Mouse (Mus musculus) adrenal gland, adult 18-20 months (tissue): ENCODE measurements around the gene Mthfs. TPM values are rescaled to one million over a fixed set of nuclear protein-coding genes. Genes with fewer than 3 reads are reported as not detected.
"Not testable (repeated sequence)": the region's sequence is repeated elsewhere in the genome, so short reads cannot be mapped to it uniquely, and the experiment has no call there.

Experiments
- DNase-seq, 2 experiments: peaks; one replicate each; pipeline ENCODE4 v3.0.0; 2021 to 2022; ENCODE audit warnings: low spot score in 2 of 2
- long read RNA-seq, 2 experiments: library from polyadenylated mRNA; stranded (forward); transcript quantifications; one replicate each; pipeline ENCODE4 v2.0.0; 2021
- total RNA-seq, 2 experiments: library from RNA; stranded (reverse); gene quantifications; 1 replicate in 1 of 2; 2 replicates in 1 of 2; pipeline ENCODE4 v1.2.3; 2021

The Mthfs gene
- total RNA-seq: 10 to 100 TPM; 28.8 to 29.8 TPM
- long read RNA-seq, experiment 1, partial matches to known transcripts: 0 of 6 reads
- long read RNA-seq, experiment 1, other reads (novel, unspliced or antisense): 2 of 6 reads
- long read RNA-seq, experiment 2, transcript Mthfs-201 (3 exons, 816 nt): major isoform, 18 of 28 reads
- long read RNA-seq, experiment 2, partial matches to known transcripts: 0 of 28 reads
- long read RNA-seq, experiment 2, other reads (novel, unspliced or antisense): 9 of 28 reads

DNA sequence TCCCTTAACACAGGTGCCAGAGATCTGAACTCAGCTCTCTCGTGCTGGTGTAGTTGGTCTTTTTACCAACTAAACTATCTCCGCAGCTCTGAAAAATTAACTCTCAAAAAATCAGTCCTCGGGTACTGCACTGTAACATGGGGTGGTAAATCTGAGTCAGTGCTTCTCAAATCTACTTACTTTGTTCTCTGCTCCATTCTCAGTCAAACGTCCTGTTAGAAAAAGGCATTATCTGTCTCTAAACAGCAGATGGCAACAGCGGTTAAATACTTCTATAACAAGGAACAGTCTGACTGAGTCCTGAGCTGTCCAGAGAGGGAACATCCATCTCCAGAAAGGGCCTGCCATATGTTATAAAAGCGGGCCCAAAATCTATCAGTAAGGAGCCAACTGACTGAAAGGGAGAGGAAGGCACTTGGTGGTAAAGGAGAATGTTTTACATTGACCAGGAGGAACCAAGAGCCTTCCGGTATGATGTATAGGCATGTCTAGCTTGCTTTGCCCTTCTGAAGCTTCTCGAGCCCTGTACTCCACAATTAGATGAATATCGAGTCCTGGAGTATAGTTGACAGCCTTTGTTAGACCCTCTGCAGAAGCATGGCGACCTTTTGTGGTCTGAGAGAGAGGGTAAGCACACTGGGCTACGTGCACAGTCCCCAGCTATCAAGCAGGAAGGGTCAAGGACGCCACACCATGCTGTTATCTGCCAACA is at the start of gene Mthfs:
Gene Mthfs (plus strand): TSS at position 324 of the 712 bp plus-strand sequence.
- not testable (repeated sequence) for DNase-seq

DNA sequence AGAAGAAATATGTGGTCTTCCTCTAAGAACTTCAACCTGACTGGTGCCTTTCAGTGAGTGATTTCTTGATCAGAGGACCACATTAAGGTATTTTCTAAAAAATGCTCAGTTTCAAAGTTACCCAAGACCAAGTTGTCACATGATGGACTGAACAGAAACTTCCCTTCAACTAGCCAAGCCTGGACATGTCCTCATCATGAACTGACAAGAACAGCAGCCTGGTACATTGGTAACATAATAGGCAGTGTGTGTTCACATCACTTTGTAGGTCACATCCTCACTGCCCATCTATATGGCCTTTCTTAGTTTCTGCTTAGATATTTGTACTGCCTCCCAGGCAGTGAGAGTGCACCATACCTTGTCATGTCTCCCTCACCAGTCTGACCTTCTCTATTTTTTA is 37.9 kb upstream of the Mthfs start:
- DNase-seq: not testable (repeated sequence)

DNA sequence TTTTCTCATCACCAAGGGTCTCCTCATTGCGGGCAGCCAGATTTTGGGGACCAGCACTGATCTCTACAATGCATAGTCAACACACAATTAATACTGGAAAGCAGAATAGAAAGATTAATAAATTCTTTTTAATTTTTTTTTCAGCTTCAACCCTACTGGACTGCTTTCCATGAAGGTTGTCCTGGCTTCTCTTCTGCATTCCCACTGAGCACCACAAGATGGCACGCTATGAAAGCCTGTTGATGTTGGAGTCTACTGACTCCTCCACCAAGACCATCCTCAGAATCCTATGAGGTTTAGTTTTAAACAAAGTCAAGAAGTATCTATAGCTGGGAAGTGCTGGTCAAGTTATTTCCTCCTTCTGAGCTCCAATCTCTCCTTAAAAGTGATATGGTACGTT is 31.6 kb upstream of the Mthfs start:
- DNase-seq: peak; percentile 69 to 79

DNA sequence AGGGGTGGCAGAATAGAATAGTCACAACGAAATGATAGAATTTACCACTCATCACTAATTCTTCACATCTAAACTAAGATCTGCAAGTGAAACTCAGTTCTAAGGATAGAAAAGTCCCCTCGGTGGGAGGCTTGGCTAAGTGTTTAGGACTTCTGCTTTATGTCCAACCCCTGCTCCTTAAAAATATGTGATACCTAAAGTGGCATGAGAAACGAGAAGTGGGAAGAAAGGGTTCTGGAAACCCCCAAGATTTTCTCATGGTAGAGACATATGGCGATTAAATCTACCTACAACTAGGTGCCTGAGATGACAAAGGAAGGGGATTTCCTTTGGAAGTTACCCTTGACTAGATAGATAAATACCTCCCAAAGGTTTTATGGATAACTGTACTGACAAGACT is 31.0 kb upstream of the Mthfs start:
- DNase-seq: not testable (repeated sequence)

DNA sequence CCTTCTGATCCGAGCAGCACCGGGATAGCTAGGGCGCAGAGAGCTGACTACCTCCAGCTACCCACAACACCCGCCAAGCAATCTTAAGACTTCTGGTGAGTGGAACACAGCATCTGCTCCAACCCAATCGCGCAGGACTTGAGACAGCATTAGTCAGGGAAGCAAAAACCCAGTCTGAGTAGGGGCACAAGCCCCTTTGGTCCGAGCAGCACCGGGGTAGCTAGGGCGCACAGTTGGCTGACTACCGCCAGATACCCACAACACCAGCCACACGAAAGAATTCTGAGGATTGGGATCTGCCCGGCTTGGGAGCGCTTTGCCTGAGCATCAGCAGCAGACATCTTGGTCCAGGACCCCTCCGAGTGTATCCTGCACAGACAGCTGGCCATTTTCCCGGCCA is 23.5 kb upstream of the Mthfs start:
- not testable (repeated sequence) for DNase-seq

DNA sequence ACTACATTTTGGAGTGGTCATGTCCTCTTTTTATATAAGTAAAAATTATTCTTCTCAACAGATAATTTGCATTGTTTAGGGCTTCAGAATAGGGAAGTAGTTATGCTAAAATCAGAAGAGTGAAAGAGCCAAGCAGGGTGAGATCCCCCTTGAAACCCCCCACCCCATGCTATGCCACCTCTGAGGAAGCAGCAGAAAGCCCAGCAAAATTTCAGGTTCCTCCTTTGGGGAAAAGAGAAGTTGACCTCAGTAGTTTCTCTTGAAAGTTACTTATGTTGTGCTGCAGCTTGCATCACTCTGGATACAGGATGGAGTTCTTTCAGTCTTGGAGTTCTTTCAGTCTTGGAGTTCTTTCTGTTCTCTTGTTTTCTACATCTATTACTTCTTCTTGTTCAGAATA is 15.0 kb upstream of the Mthfs start:
- DNase-seq: not testable (repeated sequence)

DNA sequence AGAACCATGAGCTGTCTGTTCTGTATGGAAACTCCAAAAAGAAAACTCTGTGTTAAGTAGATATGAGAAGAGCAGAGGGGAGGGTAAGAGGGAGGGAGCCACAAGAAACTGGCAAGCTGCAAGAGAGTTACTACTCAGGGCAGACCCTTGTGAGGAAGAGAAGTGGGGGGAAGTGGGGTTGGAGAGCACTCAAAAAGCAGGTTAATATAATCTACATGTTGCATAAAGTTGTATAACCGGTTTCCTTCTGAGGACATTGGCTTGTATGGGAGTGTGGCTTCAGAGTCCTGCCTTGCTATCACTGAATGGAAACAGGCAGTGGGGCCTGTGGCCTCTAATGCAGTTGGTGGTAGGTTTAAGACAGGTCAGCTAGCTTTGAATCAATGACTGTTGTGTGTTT is 13.0 kb upstream of the Mthfs start:
- not testable (repeated sequence) for DNase-seq

DNA sequence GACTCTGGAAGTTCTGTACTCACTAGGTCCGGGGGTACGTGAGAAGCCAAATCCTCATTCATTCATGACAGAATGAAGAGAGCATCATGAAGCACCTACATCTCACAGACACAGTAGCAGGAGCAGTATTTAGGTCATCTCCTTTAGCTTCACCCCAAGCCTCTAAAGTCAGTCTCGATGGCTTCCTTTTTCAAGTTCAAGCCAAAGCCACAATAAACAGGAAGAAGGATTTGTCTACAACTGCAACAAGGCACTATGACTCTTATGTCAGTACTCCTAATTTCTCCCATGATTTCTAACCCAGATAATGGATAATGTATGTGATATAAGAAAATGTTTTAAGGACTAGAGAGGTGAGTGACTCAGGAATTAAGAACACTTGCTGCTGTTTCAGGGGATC is 12.1 kb upstream of the Mthfs start:
- DNase-seq: not testable (repeated sequence)

DNA sequence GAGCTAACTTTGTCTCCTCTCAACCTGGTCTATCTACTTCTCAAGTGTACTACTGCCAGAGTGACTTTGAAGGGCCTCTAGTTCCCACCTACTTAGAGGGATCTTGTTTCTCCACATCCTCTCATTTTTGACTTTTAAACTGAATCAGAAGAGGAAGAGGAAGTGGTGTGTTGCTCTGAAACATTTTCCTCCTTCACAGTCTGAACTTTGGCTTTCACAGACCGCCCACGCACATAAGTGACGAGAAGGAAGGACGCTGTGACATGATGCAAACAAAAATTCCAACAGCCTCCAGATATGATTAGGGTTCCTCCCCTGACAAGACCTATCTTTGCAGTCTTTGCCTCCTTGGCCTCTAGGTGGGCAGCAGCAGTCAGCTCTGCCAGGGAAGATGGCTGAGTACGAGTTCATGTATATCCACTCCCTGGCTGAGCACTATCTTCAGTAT is 11.5 kb upstream of the Mthfs start, which contains the start of the genes Bcl2a1b and Gm29094:
Gene Bcl2a1b (plus strand): TSS at position 241 of the 448 bp plus-strand sequence.
Gene Gm29094 (plus strand): TSS at position 411 of the 448 bp plus-strand sequence.
- not testable (repeated sequence) for DNase-seq

DNA sequence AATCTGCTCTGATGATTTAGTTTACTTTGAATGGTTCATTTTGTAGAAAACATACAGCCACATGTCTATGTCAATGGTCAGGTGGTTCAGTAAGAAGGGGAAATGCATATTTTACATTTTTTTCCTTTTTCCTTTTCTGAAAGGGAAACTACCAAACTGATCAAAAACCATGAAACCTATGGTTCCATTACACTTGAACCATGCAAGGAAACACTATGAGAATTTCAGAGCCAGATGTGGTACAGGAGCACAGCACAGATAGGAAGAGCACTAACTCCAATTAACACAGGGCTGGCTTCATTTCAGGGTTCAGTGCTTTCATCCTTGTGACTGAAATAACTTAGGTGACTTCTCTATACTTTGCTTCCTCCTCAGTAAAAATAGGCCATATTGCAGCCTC is 8.2 kb upstream of the Mthfs start:
- not testable (repeated sequence) for DNase-seq

DNA sequence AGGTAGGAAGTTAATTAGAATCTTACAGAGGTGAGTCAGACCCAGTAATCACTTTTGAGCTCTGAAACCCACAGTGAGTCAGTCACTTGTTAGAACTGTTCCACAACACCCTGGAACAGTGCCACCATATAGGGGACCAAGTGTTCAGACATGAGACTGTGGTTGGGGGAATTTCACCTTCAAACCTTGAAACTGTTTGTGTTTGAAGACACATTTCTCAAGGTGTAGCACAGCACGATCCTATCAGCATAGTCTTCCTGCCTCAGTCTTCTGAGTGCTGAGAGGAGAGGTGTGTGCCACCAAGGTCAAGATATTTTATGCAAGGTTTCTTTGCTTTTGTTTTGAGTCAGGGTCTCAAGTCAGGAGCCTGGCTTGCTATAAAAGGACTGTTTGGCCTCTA is 1.5 kb upstream of the Mthfs start:
- not testable (repeated sequence) for DNase-seq

DNA sequence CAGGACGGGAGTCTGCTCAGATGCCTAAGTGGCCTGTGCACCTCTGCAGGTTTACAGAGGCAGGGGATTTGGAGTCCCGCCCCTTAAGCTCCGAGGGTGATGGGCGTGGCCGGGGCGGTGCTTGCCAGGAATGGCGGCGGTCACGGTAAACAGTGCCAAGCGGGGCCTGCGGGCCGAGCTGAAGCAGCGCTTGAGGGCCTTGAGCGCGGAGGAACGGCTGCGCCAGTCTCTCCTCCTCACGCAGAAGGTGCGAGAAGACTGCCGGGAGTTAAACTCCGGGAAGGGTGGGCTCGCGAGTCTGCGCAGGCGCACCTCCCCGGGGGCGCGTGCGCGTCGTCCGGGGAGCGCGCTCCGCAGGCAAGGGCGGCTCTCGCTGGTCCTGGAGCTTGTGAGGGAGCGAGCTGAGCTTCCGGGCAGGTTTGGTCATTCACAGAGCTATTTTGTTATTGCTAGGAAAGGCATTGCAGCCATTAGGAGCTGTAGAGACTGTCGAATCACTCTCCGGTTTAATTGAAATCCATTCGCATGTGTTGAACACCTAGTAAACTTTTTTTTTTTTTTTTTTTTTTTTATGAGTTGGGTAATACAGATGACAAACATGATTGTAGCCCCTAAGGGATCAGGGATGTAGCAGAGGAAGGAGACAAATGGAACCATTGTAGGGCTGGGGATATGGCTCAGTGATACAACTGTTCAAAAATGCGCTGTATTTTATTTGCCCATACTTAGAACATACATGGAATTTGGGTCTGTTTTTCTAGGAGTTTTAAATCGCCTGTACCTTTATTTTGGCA is 786 bp downstream of the Mthfs start:
- peak; percentile 77 to 91 for DNase-seq

DNA sequence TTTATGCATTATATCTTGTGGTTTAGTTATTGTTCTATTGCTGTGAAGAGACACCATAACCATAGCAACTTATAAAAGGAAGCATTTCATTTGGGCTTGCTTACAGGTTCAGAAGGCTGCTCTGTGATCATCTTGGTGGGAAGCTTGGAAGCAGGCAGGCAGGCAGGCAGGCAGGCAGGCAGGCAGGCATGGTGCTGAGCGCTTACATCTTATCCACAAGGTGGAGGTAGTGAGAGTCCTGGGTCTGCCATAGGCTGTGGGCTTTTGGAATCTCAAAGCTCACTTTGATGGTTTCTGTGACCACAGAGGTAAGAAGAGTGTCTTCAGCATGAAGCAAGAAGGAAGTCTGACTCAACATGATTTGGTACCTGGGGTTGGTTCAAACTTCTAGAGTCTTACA is 2.0 kb downstream of the Mthfs start:
- DNase-seq: not testable (repeated sequence)

DNA sequence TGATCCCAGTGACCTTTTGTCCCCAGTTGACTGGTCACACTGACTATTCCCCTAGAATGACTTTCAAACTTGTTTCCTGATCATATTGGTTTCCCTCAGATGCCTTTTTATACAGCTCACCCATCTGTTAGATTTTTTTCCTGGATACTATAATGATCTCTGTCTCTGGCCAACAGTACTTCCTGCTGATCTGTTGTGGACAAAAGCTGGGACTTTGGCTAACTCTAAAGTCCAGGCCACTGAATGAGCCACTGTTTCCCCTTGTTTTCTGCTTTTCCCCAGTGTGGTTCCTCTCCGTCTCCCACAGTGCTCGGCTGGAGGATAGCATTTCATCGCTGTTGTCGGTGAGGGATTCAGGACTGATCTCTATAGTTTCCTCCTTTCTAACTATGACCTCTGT is 7.7 kb downstream of the Mthfs start:
- DNase-seq: not testable (repeated sequence)

DNA sequence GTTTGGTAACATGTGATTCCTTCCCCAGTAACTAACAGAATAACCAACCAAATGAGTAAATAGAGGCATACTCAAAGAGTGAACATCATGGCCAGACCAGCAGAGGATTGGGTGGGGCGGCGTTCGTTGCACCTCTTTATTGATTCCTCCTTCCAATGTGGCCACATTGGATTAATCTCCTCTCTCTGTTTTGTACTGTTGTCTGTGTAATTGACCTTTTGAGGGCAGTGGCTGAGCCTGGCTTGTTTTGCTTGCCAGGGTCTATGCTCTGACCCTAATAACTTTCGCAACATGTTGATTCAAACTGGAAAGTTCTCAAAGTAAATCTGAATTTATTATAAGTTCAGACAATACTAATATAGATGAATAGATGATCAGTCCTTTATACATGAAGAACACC is 9.2 kb downstream of the Mthfs start:
- not testable (repeated sequence) for DNase-seq

DNA sequence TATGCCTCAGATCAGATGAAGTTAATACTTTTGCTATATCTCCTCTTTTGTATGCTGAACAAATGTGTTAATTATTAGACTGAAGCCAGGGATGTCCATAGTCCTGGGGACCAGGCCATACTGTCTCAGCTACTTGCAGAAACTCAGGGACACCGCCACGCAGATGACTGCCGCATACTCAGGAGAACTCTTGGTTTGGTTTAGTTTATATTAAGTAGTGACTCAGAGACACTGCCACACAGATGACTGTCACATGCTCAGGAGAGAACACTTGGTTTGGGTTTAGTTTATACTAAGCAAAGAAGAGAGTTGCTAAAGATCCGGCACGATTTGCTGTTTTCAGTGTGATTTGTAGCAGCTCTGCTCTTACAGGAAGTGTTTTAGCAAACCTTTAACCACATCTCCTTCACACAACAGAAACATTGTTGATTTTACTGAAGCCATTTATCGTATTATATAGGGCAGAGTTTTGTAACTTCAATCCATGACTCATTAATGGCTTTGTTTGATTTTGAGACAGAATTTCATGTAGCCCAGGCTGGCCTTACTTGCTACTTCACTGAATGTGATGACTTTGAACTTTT is 10.3 kb downstream of the Mthfs start:
- not testable (repeated sequence) for DNase-seq

DNA sequence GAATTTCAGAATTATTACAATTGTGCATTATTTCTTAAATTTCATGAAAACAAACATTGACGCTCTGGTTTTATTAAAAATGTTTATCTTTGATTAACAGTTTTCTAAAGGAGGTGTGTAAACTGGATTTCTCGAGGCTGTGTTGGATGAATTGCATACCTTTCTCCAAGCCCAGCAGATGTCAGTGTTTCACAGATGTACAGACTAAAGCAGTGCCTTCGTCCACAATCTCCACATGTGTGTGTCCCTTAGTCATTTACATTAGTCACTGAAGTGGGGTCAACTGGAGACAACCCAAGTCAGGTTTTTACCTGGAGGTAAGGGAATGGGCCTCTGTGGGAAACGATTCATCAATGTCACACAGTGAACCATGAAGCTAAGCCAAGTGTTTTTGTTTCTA is 15.6 kb downstream of the Mthfs start:
- DNase-seq: no peak

DNA sequence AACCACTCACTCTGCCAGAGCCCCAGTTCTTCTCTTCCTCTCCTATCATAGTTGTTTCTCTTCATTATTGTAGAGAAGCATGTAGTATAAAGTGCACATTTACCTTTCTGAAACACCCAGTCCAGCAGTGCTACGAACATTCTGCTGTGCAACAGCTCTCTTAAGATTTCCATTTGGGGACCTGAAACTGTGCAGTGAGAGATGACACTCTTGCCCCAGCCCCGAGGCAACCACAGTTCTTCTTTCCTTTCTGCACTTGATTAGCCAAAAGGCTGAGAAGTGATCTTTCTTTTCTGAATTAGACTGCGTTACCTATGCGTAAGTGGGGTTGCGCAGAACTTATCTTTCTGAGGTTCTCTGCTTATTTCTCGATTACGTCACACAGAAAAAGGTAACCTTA is 17.6 kb downstream of the Mthfs start:
- DNase-seq: no peak

DNA sequence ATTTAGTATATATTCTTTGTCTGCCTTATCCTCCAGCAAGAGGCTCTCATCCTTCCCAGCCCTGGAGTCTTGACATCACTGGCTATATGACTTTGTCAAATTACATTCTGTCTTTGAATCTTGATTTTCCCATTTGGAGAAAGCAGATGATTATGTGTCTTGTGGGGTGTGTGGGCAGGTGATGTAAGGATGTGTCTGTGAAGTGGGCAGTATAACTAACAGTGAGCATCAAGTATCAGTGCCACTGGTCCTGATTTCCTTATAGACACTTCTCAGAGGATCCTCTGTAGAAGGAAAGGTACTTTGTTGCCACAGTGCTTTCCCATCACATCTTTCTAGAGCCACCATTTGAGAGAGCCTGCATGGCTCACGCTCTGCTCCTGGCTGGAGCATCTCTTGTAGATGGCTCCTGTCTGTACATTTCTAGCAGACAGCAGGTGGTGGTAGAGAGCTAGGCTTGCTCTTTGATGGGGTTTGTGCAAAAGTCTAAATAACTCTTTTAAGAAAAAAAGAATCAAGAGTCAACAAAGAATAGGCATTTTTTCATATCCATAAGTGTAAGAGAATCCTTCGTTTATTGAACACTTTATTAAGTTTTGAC is 20.5 kb downstream of the Mthfs start:
- DNase-seq: peak in 1 of 2 experiments; percentile 26

DNA sequence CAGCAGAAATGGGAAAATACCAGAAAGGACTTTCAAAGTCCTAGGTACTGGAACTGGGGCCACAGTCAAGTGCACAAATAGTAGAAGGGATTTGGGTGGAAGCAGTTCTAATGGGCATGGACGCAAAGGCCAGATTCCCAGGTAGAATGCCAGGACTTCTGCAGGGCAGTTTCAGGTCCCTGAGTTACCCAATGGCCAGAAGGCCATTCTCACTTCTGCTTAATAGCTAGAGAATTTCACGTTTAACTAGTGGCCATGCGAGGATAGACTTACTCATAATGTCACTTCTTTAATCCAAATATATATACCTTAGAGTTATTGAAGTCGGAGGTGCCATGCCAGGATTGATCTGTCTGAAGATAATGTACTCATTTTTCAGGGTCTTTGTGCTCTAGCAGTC is 26.7 kb downstream of the Mthfs start:
- not testable (repeated sequence) for DNase-seq
